Mouse (Mus musculus) regulatory T cell (primary cell): ENCODE results near the gene Slc11a1.

ENCODE experiments used
- in situ Hi-C: fragments of 300-600 bp; cut with MboI, MseI; formaldehyde crosslinking; loops from one replicate; pipeline ENCODE4 v1.15.1; 2025; ENCODE audit warnings: high pct_unique_total_duplicates

The Slc11a1 gene

DNA sequence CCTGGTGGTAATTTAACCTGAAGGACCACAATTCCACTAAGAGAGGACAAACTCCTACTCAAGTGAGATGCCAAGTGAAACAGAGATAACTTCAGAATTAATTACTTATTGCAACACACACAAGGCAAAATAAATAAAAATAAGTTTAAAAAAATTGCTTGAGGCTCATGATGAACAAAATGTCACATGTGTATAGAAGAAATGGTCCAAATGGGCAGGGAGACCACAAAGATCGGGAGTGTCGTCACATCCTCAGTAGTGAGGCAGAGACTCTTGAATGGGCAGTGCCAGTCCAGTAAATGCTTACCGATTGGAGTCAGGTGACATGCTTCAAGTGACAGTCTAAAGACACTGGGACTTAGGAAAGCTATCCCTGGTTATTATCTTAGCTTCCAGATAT lies 25.5 kb downstream of the Slc11a1 start:
- in situ Hi-C loops = no loop called here

DNA sequence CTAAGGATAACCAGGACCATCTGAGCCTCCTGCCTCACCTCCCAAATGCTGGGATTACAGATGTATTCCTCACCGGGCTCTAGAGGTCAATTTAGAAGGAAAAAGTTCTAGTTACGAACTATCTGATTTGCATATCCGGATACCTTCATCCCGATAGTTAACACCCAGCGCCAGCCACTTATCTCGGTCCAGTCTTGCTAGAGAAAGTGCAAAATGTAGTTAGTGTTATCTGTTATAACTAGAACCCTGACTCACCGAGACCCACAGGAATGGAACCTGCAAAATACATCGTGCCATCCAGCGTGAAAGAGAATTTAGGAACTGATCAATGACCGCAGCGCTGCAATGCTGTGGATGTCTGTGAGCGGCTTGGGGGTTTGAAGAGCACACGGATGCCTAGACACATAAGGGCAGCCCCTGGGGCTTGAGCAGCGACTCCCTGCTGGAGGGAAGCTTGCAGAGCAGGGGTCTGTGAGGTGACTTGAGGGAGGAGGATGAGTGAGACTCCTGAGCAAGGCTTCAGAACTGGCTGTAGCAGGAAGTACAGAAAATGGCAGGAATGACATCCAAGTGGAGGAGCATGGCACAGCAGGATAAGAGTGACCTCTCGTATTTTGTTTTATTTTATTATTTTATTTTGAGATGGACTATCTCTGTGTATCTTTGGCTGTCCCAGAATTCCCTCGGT lies 26.2 kb downstream of the Slc11a1 start:
- in situ Hi-C loops = no loop called here

DNA sequence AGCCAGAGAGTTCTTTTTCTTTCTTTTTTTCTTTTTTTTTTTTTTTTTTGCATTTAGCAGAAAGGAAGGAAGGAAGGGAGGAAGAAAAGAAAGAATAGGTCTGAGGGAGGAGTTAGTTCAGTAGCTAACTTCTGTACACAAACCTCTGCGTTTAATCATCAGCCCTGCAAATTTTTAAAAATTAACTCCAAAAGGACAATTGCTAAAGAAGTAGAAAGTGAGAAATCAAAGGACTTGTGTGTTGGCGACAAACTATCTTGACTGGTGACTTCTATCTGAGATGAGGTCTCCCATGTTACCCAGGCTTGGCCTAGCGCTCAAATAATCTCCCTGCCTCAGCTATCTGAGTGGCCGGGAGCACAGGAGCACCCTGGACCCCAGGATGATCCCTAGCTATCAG lies 29.2 kb downstream of the Slc11a1 start:
- in situ Hi-C loops = no loop called here

DNA sequence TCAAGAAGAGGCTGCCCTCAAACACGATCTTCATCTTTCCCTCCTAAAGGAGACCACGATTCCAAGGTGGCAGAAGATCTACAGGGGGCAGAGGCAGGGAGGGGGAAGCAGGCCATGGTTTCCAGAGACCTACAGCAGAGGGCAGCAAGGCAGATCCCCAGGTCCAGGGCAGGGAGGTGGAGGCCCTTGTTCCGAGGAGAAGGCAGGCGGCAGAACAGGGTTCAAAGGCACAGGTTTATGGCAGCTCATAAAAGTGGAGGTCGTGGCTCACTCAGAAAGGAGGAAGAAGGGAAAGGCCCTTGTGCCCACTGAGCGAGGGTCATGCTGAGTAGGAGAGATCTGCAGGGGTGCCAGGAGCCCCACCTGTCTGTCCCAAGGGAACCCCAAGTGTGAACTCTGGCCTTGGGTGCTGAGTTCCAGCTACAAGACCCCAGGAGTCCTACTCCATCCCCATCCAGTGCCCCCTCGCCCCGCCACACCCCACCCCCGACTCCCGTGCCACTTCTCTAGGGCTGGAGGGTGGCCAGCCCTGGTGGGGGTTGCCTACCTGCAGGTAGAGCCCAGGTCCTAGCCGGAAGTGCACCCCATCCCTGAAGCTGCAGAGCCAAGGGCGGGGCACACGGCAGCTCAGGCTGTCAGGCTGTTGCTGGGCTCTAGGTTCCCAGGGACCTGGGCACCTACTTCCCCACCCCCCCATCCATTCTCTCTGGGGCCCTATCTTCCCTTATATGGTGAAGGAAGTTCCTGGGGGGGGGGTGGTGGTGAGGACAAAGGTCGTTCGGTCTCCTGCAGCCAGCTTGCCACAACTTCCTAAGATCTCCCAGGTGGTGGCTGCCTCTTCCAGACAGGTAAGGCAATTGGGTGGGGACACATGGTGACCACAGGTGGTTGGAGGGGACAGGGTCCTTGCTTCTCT lies 33.9 kb downstream of the Slc11a1 start, which contains the start of gene Vil1:
Gene Vil1, plus strand, starts transcription at position 788 of the 916 bp plus-strand sequence.
- in situ Hi-C loops = no loop called here

DNA sequence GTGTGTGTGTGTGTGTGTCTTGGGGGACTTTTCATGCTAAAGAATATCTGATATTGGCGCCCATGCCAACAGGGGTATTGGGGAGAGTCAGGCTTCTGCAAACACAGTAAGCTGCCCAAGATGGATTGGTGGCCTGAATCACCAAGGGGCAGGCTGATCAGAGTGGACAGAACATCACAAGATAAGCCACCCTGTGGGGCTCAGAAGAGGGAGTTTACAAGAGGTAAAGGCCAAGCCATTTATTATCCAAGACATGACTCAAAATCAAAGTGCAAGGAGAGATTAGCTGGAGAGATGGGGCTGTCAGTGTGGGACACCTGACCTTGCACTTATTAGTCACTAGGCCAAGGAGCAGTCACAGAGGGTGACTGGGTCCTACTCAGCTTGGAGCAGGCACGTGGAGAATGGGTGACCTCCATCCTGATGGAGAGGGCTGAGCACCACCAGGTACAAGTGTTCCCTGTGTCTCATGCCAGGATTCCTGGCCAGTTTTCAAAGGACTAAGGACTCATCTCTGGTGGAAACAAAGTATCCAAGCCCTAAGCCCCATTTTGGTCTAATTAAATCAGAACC lies 36.8 kb downstream of the Slc11a1 start:
- in situ Hi-C loops = no loop called here

DNA sequence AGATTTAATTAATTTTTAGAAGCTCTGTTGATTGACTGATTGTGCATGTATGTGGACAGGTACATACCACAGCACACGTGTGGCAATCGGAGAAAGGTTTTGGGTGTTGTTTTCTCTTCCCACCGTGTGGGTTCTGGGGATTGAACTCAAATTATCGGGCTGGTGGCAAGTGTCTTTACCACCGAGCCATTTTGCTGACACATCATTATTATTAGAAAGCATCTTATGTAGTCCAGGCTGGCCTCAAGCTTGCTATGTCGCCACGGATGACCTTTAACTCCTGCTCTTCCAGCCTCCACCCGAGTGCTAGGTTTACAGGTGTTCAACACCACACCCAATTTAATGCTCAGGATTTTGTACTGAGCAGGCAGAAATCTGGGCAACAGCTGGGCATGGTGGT lies 37.7 kb downstream of the Slc11a1 start:
- in situ Hi-C loops = no loop called here

DNA sequence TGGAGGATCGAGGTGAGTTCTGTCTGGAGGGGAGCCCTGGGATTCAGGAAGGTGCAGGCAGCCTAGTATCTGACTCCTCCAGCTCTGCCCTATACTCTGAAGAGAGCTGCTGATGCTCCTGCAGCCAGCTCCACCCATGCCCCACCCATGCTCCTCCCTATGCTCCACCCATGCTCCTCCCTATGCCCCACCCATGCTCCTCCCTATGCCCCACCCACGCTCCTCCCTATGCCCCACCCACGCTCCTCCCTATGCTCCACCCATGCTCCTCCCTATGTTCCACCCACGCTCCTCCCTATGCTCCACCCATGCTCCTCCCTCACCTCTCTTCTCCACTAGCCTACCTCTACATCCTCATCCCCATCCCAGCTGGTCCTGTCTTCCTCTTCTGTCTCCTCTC lies 40.1 kb downstream of the Slc11a1 start:
- in situ Hi-C loops = no loop called here

DNA sequence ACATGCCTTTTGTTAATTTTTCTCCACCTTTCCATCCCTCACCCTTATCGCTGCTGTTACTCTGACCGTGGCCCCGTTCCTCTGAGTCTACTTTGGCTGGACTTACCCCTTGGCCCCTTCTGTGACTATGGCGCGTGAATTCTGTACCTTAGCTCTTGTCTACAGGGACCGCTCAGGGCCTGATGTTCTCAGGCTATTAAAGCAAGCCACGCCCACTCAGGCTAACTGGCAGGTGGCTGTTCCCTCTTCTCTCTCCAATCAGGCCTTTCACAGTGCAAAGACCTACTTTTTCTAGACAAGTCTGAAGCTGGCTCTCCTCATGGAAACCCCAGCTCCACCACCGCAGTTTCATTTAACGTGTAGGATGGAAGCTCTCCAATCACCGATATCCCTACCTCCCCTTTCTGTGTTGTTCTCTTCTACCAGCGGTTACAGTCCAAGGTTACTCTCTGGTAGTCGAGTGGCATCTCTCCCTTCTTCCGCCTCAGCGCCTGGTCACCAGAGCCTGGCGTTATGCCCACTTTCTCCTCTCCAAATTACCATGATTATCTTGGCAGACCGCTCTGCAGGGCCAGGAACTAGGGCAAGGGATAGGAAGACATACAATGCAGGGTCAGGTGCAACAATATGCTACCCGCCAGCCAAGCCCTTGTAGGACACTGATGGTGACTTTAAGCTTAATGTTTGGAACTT lies 43.9 kb downstream of the Slc11a1 start:
- in situ Hi-C loops = no loop called here

DNA sequence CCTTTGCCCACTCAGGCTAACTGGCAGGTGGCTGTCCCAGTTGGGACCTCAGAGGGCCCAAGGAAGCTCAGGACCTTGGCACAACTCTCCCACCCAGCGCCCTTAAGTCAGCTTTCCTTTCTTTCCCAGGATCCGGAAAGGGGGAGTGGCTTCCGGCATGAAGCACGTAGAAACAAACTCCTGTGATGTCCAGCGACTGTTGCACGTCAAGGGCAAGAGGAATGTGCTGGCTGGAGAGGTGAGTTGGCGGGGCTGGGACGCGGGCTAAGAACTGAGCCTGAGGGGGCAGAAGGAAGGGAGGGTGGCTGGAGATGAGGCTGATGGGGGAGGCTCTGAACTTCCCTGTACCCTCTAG lies 44.4 kb downstream of the Slc11a1 start:
- in situ Hi-C loops = no loop called here

DNA sequence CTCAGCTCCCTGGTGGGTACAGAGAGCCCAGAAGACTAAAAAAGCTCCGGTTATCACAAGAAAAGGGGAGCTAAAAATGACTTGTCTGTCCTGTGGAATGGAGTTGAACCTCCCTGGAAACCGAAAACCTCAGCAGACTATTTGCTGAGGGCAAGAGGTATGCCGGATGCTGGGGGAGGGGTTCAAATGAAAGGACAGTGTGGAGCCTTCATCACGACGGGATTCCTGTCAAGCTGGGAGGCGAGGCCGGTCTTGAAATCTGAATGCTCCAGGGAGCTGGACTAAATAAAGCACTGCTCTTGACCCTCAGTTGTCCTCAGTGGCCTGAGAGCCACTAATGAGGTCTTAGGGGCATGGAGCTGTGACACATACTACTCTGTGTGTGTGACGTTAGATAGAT lies 48.2 kb downstream of the Slc11a1 start:
- in situ Hi-C loops = no loop called here

DNA sequence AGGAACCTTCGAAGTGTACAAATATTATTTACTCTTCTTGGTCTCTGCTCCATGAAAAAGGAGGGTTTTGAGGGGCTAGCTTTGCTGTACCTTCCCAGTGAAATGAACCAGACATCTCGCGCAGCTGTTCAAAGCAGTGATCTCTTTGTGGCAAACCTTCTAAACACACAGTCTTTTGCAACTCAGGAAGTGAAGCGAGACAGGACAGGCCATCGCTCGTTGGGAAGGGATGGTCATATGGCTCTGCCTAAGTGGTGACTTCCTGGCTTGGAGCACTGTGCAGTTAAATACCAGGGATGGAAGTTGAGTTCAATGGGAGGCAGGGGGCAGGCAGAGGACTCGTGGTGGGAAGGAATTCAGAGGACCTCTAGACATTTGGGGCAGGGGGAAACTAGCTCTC lies 50.9 kb downstream of the Slc11a1 start:
- in situ Hi-C loops = no loop called here

DNA sequence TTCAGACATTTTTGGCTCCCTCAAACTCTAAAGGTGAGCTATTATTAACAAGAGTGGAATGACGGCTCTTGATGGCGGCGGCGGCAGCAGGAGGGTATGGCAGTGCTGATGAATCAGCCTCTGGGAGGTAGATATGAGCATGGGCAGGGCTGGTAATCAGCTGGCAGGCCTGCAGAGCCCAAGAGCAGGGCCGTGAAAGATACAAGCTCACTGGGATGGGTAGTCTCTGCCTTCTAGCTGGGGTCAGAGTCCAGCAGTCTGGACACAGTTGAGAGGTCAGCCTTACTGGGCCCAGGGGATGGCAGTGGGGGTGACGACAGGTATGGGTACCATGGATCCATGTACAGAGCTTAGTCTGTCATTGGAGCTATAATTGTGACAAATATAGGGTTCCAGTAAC lies 58.2 kb downstream of the Slc11a1 start:
- in situ Hi-C loops = no loop called here

DNA sequence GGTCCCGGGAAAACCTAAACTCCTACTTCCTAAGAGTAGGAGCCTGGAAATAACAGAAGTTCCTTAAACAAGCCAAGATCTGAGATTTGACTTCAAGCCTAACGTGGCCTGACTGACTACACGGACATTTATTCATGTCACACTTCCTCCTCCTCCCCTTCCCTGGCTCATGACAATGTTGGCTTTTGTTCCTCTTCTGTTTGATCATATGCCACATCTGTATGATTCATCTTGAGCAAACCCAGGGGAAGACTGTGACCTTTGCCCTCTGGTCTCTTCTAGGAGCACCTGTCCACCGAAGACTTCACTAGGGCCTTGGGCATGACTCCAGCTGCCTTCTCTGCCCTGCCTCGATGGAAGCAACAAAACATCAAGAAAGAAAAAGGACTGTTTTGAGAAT lies 59.6 kb downstream of the Slc11a1 start:
- in situ Hi-C loops = no loop called here

DNA sequence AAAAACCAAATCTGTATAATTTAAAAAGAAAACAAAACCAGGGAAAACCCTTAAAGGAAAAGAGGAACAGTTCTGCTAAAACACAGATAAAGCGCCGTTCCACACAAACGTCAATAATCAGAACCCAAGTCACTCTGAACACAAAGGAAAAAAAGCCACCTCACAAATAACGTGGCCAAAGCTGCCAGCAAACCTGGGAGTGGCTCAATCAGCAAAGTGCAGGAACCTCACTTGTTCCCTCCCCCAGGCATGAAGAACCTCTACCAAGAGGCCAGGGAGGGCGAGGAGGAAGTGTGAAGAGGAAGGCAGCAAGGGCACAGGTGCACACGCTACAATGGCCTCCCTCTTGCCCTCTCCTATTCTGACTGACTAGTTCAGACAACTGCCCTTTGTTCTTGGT lies 60.6 kb downstream of the Slc11a1 start:
- in situ Hi-C loops = no loop called here
